Mouse (Mus musculus) thymus, postnatal 0 days (tissue): ENCODE measurements around the gene Grpel1. TPM values are rescaled to one million over a fixed set of nuclear protein-coding genes. Genes with fewer than 3 reads are reported as not detected.

Source experiments
- DNase-seq: peaks from one replicate; pipeline ENCODE4 v3.0.0-alpha.2; 2015; ENCODE audit warnings: low spot score
- polyA plus RNA-seq: library from polyadenylated mRNA; unstranded; fragments of >200 nt; fragmentation: Nextera tagmentation; extraction: Ambion mirVana; gene quantifications from 2 replicates; pipeline ENCODE4 v1.2.1, GENCODE M21; 2015

The Grpel1 gene
- 59.3 and 63.6 TPM in 2 replicates for polyA plus RNA-seq

DNA sequence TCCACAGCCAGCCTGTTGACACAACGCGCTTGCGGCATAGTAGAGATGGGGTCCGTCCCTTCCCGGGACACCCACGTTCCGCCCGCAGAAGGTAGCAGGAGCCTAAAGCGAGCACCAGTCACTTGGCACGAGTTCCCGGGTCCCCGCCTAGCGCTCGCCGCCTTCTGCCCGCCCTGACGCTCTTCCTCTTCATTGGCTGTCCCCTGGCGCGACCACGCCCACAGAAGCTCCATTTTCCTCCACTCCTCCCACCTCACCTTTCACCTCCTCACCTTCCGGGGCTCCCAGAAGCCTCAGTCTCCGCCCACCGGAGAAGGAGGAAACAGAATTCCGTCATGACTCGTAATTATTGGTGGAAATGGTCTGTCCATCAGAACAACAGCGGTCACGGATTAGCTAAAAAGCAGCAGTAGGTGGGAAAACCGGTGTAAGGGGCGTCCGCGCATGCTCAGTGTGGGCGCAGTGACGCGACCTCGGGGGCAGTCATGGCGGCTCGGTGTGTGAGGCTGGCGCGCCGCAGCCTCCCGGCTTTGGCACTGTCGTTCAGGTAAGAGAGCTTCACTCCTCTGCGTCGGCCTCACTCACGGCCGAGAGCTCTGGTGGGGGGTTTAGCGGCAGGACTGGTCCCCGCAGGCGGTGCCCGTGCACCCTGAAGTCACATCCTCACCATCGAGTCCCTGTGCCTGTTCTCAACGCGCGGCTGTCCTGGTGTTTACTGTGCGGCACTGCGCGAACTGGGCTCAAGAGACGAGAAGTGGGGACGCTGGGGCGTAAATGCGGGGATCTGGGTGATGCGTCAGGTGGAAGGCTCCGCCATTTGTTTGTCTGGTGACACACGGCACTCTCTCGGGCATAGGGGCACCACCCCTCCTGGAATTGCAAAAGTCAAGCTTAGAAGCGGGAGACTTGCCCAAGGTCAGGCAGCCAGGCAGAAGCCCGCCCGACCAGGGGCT, at the start of gene Grpel1:
Gene Grpel1, plus strand, starts transcription at position 290 of the 953 bp plus-strand sequence.
- DNase-seq, result peak; percentile 99

DNA sequence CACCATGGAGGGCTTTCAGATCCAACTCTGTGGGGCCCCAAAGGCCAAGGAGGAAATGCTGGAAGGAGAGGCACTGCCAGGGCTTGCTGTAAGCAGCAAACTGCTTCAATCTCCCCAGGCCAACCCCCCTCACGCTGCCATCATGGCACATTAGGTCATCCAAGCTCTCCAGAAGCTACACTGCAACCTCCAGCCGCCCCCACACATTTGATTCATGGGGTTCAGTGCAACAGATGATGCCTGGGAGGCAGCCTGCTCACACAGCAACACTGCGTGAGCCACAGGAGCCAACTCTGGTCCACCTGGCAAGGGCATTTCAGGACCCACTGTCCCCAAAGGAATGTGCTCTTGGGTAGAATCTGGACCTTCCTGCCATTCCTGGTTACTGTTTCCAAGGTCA, 44.9 kb upstream of the Grpel1 start:
- DNase-seq, result no peak

DNA sequence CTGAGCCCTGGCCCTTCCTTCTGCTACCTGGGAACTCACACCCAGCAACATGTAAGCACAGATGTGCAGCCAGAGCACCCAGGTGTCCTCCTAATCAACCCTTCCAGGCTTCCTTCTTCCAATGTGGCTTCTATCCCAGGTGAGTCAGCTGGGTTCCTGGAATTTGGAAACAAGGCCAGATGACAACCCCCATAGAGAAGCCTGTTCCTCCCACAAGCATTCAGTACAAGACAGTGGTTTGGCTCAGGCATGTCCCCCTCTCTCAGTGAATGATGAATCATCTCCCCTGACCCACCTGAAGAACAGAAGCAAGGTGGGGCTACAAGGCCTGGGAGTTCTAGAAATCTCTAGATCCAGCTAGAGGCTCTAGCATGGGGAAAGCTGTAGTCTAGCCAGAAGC, 42.1 kb upstream of the Grpel1 start:
- no peak for DNase-seq

DNA sequence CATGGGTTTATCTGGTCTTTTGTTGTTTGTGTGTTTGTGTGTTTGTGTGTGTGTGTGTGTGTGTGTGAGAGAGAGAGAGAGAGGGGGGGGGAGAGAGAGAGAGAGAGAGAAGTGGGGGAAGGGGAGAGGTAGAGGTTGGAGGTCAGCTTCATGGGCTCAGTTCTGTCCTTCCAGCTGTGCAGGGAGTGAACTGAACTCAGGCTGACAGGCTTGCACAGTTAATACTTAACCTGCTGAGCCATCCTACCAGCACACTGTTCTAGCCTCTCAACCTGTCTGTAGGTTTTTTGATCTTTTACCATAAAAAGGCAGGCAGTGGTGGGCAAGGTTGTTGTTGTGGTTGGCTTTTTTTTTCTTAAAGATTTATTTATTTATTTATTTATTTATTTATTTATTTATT, 40.1 kb upstream of the Grpel1 start:
- no peak for DNase-seq

DNA sequence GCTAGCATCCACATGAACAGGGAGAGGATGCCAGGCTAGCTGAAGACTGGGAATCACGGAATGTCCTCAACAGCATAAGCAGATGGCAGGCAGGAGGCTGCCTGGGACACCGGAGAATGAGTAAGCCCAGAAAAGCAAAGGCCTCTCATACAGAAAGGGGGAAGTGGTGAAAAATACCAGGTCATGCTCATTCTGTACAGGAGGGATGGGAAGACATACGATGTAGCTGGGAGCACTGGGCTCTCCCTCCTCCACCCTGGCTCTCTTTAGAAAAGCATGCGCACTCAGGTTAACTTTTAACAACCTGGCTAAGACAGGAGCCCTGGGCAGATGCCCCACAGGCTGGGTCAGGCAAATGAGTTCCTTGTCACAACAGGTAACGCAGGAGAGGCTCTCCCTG, 38.4 kb upstream of the Grpel1 start:
- no peak for DNase-seq

DNA sequence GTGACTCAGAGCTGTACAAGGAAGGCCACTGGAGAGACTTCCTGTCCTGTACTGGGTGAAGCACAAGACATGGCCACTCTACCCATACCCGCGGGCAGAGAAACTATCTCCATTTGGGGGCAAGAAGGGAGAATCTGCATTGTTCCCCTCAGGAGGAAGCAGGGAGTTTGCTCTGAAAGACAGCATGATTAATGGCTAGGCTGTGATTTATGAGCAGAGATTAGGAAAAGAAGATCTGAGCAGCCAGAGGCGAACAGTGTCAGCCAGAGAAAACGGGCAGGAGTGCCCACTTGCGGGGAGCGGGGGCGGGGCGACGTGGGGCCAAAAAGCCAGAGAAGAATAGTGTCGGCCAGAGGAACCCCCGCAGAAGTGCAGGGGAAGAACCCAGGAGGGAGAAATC, 37.0 kb upstream of the Grpel1 start:
- no peak for DNase-seq

DNA sequence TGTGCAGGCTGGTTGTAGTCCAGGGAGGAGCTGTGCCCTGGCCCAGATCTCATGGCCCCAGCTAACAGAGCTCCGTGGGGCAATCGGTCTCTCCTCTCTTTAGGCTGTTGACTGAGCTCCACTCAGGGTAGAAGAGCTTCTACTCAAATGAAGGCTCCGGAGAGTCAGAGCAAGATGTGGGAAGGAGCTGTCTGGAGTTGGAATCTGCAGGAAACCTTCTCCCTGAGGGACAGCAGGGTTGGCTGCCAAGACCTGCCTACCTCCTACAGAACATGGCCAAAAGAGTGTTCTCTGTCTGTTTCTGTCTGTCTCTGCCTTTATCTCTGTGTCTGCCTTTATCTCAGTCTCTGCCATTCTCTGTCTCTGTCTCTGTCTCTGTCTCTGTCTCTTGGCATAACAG, 35.2 kb upstream of the Grpel1 start:
- DNase-seq, result no peak

DNA sequence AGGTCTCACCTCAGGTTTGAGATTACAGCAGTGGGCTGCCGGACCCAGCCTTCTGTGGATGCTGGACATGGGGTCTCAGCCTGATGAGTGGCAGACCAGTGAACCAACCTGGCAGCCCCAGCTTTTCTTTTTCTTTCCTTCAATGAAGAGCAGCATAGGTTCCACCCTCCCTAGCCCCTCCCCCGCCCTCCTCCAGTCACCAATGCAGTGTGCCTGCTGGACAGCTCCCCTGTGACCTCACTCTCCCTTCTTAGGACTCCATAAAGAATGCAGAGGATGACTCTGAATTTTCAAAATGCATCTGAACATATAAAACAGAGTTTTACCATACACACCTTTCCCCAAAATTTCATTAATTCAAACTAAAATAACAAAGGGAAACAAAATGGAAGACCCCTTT, 33.1 kb upstream of the Grpel1 start:
- no peak for DNase-seq

DNA sequence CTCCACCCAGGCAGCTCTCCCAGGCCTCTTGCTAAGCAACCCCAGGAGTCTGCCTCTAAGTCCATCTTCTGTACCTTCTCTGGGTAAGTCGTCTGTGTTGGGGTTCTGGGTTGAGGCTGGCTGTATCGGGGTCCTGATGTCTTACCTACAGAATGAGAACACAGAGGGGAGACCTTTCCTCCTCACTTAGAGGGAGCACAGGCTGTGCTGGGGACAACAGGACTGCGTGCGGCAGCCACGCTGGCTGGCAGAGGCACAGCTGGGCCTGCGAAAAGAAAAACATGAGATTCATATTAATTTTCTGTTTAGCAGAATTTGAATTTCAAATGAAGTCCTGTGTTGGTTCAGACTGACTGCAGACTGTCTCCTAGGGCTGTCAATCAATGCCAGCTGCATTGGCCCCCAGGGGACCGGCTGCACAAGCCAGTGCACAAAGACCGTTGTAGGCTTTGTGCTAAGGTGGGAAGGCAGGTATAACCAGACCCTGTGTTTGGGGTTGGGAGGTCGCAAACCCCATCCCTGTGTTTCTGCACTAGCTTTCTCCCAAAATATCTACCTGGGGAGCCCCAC, 30.3 kb upstream of the Grpel1 start:
- DNase-seq, result no peak

DNA sequence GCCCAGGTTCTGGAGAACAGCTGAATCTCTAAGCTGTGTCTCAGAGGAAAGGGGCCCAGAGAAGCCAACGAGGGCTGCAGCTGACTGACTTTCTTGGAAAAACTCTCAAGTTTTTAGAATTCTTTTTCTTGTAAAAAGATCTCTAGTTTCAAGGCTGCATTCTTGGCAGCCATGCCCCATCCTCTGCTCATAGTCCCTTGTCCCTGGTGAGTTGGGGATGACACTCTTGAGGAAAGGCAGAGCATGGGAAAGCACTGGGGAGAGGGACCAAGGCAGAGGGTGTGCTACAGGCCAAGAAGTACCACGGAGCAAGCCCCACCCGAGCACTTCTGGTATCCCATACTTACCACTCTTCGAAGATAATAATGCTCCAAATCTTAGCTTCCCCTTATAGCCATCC, 27.9 kb upstream of the Grpel1 start:
- no peak for DNase-seq

DNA sequence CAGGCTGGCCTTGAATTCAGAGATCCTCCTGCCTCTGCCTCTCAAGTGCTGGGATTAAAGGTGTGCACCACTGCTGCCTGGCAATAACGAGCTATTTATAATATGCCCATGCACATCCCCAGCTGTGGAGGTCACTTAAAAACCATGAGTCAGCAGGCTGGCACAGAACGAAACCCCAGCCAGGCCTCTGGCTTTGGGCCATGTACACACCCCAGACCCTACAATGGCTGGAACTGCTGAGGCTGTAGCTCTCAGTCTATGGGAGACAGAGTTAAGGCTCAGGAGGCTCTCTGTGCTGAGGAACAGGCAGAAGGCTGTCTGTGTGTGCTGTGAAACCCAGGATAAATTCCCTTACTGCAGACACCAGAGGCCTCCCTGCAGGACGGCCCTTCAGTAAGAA, 24.1 kb upstream of the Grpel1 start:
- no peak for DNase-seq

DNA sequence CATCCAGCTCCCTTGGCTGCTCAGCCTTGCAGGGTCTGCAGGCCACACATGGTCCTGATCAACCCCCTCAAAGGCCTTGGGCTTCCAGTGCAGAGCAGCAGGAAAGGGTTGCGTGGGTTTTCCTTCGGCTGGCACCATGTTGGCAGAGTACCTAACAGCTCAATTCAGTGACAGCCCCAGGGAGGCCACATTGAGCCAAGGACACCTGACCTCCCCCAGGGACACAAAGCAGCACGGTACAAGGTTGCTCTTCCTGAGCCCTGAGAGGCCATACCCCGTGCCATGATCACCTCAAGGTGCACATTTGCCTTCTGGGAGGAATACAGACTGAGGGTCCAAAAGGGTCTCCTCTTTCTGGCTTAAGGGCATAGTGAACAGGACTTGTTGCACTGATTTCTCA, 20.2 kb upstream of the Grpel1 start:
- DNase-seq, result no peak

DNA sequence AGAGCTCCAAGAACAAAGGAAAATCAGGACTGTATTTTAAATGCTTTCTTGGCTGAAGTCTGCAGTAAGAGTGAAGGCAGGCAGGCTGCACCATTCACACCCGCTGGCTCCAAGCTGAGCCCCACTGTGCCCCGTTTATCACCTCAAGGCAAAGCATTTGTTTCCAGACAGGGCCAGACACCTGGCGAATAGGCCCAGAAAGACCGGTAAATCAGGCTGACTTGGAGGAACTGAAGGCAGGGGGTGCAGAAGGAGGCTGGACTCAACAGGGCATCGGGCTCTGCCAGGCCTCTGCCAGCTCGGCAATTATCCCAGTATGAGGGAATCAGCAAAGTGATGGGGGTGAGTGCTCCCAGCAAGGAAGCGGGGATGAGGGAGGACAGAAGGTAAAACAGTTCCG, 19.8 kb upstream of the Grpel1 start:
- peak; percentile 18 for DNase-seq

DNA sequence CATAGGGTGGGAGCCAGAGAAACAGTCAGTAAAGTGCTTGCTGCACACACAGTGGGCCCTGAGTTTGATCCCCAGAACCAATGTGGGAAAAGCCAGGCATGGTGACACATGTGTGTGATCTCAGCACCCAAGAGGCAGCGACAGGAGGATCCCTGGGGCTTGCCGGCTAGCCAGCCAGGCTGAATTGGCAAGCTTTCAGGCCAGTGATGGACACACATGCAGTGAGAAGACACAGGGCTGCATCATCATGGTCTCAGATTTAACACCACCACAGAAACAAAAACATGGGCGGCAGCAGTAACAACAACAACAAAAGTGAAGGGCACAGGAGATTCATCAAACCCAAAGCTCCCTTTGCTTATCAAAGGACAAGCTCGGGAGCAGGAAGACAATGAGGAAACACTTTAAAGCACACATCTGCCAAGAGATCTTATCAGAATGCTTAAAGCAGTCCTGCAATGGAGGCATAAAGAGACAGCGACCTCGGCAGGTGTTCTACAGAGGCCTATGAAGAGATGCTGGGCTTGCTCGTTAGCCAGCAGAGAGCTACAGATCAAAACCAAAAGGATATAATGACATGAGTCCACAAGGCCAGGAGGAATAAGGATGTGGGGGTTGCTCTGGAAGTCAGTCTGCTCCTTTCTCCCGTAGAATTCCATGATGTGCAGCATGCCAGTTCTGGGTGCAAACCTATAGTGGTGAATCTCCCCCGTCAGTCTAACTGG, 18.5 kb upstream of the Grpel1 start:
- peak; percentile 68 for DNase-seq

DNA sequence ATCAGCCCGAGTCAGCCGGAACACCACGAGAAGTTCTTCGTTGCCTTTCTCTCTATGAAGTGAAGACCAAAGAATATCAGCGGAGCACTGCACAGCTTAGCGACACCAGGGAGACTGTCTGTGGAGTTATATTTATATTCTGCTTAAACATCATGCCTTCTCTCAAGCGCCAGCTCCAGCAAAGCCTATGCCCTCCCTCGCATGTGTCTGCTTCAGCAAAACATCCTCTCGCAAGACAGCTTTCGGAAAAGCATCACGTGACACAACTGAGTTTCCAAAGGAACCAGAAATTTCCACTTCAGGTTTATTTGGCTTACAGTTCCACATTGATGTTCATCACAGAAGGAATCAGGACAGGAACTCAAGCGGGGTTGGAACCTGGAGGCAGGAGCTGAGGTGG, 16.9 kb upstream of the Grpel1 start:
- DNase-seq, result no peak

DNA sequence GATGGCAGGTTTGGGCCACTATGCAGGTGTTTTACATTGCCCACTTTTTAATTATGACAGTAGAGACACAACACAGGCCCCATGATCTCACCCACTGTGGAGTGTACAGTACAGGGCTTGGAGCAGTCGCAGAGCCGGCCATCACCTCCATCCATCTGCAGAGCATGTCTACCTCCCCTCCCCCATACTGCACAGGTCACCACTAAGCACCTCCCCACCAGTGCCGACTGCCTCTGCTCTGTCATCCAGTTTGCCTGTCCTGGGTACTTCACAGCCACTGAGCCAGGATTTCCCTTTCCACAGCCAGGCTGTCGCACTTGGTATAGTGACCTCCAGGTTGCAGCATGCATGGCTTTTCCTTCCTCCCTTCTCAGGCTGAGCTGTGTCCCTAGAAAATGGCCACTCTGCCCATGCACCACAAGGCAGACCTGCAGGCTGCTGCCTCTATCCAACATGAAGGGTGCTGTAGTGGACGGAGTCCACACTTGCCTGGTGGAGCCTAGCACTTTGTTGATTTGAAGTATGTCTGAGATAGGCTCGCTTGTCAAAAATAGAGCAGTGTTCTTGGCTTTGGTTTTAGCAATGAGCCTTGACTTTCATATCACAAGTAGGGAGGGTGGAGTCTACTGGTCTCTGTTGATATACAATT, 15.0 kb upstream of the Grpel1 start:
- no peak for DNase-seq

DNA sequence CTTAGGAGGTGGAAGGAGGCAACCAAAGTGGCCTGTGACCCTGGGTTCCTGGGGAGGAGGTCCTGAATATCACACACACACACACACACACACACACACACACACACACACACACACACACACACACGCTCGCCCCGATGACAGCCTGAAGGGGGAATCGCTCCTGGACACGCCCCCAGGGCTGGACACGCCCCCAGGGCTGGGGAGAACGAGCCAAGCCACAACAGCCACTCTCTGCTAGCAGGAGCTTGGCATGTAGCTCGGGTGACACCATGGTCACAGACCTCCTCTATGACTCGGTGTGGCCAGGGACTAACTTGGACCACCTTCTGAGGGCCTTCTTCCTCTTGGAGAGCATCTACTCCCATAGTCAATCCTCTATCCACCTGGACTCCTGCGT, 13.7 kb upstream of the Grpel1 start:
- DNase-seq, result peak; percentile 26

DNA sequence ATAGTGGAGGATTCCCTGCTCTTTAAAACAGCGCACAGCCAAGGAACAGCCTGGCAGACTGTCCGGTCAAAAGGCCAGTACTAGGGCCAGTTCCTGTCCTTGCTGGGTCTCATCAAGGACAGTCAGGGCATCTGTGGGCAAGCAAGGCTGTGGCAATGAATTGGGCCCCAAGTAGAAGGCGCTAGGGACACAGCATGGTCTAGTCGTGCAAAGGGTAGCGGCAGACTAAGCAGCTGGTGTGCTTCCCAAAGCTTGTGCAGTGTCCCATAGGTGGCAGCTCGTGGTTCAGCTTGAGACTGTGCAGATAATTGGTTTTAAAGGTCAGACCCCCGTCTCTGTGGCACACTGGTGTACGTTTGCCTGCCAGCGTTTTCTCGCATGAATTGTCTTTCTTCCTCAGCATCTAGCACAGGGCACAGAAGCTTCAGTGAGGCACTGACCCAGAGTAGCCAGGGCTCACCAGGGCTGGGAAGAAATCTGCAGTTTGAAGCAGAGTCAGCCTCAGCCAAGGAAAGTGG, 12.9 kb upstream of the Grpel1 start:
- DNase-seq, result no peak

DNA sequence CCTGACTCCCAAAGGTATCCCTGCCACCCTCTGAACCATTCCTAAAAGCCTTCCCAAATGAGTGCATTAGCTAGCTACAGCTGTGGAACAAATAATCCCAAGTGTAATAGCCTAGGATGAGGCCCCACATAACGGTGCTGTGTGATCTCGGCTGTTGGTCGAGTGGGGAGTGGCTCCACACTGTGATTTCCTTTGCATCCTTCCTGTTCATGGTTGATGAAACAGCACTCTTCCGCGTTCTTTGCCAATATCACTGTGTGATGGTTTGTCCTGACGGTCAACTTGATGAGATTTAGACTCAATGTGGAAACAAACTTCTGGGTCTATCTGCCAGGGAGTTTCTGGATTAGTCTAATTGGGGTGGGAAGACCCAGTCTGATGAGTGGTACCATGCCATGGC, 12.0 kb upstream of the Grpel1 start:
- DNase-seq, result no peak

DNA sequence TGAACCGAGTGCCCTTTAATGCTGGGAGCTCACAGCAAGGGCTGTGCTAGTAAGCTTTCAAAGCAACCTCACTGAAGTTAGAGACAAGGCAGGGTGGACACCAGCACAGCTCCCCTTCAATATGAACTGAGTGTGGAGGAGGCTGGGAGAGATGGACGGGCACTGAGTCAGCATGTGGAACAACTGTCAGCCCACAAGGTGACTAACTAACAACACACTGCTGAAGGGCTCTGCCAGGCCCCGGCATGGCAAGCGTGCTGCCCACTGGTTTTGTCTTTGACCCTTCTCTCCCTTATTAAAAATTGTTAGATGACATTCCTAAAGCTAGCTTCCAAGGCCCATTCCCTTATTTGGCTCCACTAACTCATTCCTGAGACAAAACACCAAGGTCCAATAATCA, 7.1 kb upstream of the Grpel1 start:
- DNase-seq, result no peak

DNA sequence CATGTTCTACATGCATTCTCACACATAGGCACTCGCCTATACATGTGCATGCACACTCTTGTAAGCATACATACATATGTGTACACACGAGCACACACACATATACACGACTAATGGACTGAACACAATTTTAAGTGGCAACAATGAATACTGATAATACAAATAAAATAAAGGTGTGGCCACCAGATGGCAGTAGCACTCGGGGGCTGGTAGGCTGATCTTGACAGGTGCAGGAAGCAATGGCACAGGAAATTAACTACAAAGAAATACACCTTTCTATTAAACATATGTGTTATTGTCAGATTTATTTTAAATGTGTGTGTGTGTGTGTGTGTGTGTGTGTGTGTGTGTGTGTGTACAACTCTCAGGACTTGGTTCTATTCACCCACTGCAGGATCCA, 5.9 kb upstream of the Grpel1 start:
- DNase-seq, result peak; percentile 69

DNA sequence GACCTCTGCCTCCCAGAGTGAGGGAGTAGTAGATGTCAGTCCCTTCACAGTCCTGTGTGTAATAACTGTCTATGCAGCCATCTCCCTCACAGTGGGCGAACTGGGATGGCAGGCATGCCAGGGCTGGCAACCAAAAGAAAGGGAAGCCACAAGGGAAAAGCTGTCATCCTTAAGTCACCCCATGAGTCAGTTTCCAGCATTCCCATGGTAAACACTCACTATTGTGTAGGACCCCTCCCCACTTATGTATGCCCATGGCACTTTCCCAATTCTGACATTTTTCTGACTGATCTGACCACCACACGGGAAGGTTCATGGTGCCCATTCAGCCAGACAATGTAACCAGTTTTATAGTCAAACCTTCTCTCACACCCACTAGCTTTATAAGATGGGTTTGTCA, 4.1 kb upstream of the Grpel1 start:
- no peak for DNase-seq
